7 mouse cellular contexts compared by ENCODE assay signal in the genomic region with DNA sequence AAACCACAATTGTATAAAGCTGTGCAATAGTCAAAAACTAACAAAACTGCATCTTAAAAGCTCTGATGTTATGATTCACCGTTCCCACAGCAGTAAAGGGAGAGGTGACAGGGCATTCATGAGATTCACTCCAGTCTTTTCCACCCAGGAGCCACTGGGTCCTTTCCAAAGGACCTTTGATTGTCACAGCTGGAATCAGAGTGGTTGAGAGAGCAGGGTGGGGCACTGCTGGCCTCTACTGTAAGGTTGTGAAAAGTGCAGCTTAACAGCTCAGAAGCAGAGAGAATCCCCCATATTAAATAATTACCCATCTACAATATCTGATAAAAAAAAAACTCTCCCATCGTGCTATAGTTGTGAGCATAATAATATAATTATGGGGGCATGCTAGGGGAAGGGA.
A peak's percentile ranks its signal among the peaks of the same experiment; 100 is the strongest.
DNase-seq lines count a peak whose midpoint lies in the region; ATAC-seq and TF ChIP-seq lines count a peak whose summit lies in the region.

No protein-coding gene starts in this region.

- H3K9me3 ChIP-seq in lung, embryonic 14.5 days (ENCODE audit: low read depth, low read length), result no peaks in the 10 kb centered on the region

- no peaks in the 10 kb centered on the region for H3K4me1 ChIP-seq in lung, embryonic 14.5 days (ENCODE audit: insufficient read depth)

- intact Hi-C loops in heart, postnatal 25 days (cut with DNase I), result loop anchor here (2.0 kb wide), 1 partner anchor 181 kb away; no protein-coding TSS in a partner anchor

- 53% methylated on average over 2 of the region's 2 CpGs for WGBS in lung, embryonic 14.5 days

- peak; percentile 54 for TF ChIP-seq CTCF in lung, embryonic 14.5 days (IDR thresholded peaks at IDR 0.05; ENCODE audit: low read depth)

- H3K4me3 ChIP-seq in lung, embryonic 14.5 days (ENCODE audit: low read depth, low read length), result no peak overlapping the region

- no peak for ATAC-seq in lung, embryonic 14.5 days (ENCODE audit: insufficient read depth)

- H3K4me2 ChIP-seq in lung, embryonic 14.5 days, result no peak overlapping the region

- DNase-seq in heart, adult 18-20 months, result peak; percentile 15 to 53
- DNase-seq in heart, postnatal 25 days (ENCODE audit: low spot score), result no peak
- peak; percentile 44 for DNase-seq in lung, embryonic 14.5 days
- DNase-seq in lung, adult 18-20 months, result no peak
- peak; percentile 71 for DNase-seq in ZHBTc4 (ENCODE audit: low read depth, low spot score)
- peak; percentile 52 to 57 for DNase-seq in kidney, postnatal 4 days
- no peak for DNase-seq in spleen, postnatal 14 days (ENCODE audit: low spot score in 2 of 2)

- H3K27ac ChIP-seq in lung, embryonic 14.5 days (ENCODE audit: low read depth), result no peak overlapping the region

- no peaks in the 10 kb centered on the region for H3K36me3 ChIP-seq in lung, embryonic 14.5 days (ENCODE audit: insufficient read depth)

- no peaks in the 10 kb centered on the region for H3K27me3 ChIP-seq in lung, embryonic 14.5 days (ENCODE audit: insufficient read depth, low read length)

- no peak overlapping the region for H3K9ac ChIP-seq in lung, embryonic 14.5 days

Comparison
In these comparisons a context has a peak if more than half of its experiments do, and no peak if none do; other contexts are left out.
1. DNase-seq: peak in heart, adult 18-20 months (2 of 2), lung, embryonic 14.5 days (single experiment), ZHBTc4 (single experiment) and kidney, postnatal 4 days (2 of 2); none in heart, postnatal 25 days (single experiment), lung, adult 18-20 months (0 of 2) and spleen, postnatal 14 days (0 of 2).